Mouse (Mus musculus) lung, postnatal 0 days (tissue): ENCODE data around the gene Emc1. TPM values are rescaled to one million over a fixed set of nuclear protein-coding genes. Genes with fewer than 3 reads are reported as not detected.

Source experiments
- ATAC-seq: fragments of 200-750 bp; cut with Nextera tagmentation; 2 replicates; pipeline ENCODE4 v1.8.0; 2017; ENCODE audit warnings: moderate library complexity
- DNase-seq: peaks from one replicate; pipeline ENCODE4 v3.0.0-alpha.2; 2016; ENCODE audit warnings: low spot score
- H3K27ac ChIP-seq: fragments of 300-500 bp; sonication (generic); 2 replicates; pipeline ENCODE4 v1.5.1; 2014; ENCODE audit warnings: antibody characterized with exemption, mild to moderate bottlenecking, low read length, mixed read lengths
- H3K27me3 ChIP-seq: fragments of 300-500 bp; sonication (generic); replicated peaks from 2 replicates; pipeline ENCODE4 v1.6.1; 2014; ENCODE audit warnings: low read length, mixed read lengths; ENCODE audit not compliant: insufficient read depth
- H3K36me3 ChIP-seq: fragments of 300-500 bp; sonication (generic); 2 replicates; pipeline ENCODE4 v1.6.1; 2014; ENCODE audit warnings: low read length, mixed read lengths; ENCODE audit not compliant: insufficient read depth
- H3K4me1 ChIP-seq: fragments of 300-500 bp; sonication (generic); 2 replicates; pipeline ENCODE4 v1.6.1; 2014; ENCODE audit warnings: antibody characterized with exemption, low read depth, low read length, mixed read lengths; ENCODE audit not compliant: insufficient read depth
- H3K4me2 ChIP-seq: fragments of 300-500 bp; sonication (generic); replicated peaks from 2 replicates; pipeline ENCODE4 v1.6.1; 2014; ENCODE audit warnings: low read depth, mild to moderate bottlenecking, low read length, moderate library complexity, mixed read lengths
- H3K4me3 ChIP-seq: fragments of 300-500 bp; sonication (generic); 2 replicates; pipeline ENCODE4 v1.5.1; 2014; ENCODE audit warnings: low read depth, low read length
- H3K9ac ChIP-seq: fragments of 300-500 bp; sonication (generic); replicated peaks from 2 replicates; pipeline ENCODE4 v1.6.1; 2014; ENCODE audit warnings: low read depth, mild to moderate bottlenecking
- H3K9me3 ChIP-seq: fragments of 300-500 bp; sonication (generic); 2 replicates; pipeline ENCODE4 v1.6.1; 2016; ENCODE audit warnings: low read length, mixed read lengths
- CTCF ChIP-seq: IDR thresholded peaks from 2 replicates; pipeline ENCODE4 v1.5.1; 2016; ENCODE audit warnings: antibody characterized with exemption, mild to moderate bottlenecking
- EP300 ChIP-seq: IDR thresholded peaks from 2 replicates; pipeline ENCODE4 v1.6.1; 2016; ENCODE audit warnings: antibody characterized with exemption, mild to moderate bottlenecking, control low read depth
- WGBS: fragments of 180-500 bp; shearing (Covaris S2); extraction: QIAGEN DNeasy Blood & Tissue Kit; methylation state at CpG from one replicate; pipeline ENCODE4 v1.1.7; 2014; 5-methylcytosine and 5-hydroxymethylcytosine counted together
- polyA plus RNA-seq: library from polyadenylated mRNA; unstranded; fragments of >200 nt; fragmentation: Nextera tagmentation; extraction: Ambion mirVana; gene quantifications from 2 replicates; pipeline ENCODE4 v1.2.1, GENCODE M21; 2015

Gene Emc1
- polyA plus RNA-seq, 1 experiment from 2014 or later, result 11.3 TPM

DNA sequence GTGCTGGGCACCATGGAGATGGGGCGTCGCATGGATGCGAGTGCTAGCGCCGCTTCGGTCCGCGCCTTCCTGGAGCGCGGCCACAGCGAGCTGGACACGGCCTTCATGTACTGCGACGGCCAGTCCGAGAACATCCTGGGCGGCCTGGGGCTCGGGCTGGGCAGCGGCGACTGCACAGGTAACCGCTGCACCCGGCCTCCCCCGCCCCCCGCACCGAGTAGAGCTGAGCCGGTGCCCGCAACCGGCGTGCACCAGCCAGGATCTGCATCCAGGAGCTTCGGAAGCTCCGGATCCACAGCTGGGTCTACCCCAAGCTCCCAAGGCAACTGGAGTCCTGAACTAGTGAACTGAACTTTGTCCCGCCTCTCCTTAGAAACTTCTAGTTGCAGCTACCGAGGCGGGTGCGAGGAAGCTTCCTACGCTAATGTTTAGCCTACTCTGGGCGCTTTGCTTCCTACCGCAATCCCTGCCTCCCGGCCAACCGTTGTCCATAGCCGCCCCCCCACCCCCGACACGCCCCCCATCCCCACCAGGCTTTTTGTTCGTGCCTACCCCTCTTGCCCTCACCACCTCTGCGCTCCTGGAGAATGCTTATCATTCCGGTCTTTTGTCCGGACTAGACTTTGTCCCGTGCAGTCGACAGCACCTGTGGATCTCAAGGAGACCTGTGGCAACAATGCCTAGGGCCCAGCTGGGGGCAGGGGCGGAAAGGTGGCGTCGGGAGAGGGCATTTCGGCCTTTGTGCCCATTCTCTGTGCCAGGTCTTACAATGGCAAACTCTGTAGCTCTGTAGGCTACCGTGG is 41.3 kb upstream of the Emc1 start:
- DNase-seq (no peak), ATAC-seq (peak; percentile 74; the same call in 1 of the 2 replicates)
- TF ChIP-seq EP300 (no peak), CTCF (no peak)
- Histone ChIP-seq H3K27me3 (no peaks in the 10 kb centered on the region), H3K36me3 (0 out of 2 replicates have a peak, but pooled peaks cover 6% of the 10 kb centered on the region), H3K4me1 (peaks cover 7% of the 10 kb centered on the region; the same call in 1 of the 2 replicates), H3K27ac (peak overlapping the region; percentile 69), H3K4me3 (peak overlapping the region; percentile 81), H3K9ac (peak overlapping the region; percentile 75), H3K9me3 (no peaks in the 10 kb centered on the region), H3K4me2 (peak overlapping the region; percentile 94)
- 1% methylated on average over 49 of the region's 53 CpGs for whole genome bisulfite sequencing

- no peak overlapping the region for H3K27ac ChIP-seq
- no peak for ATAC-seq
- WGBS, result 18% methylated on average over 14 of the region's 14 CpGs
These were observed 40.7 kb upstream of the Emc1 start for GRCm38 (mm10) chr4:139311707-139312106.

GRCm38 (mm10) chr4:139312632-139313031 is 39.8 kb upstream of the Emc1 start:
- no peak overlapping the region for H3K4me3 ChIP-seq
- no peak overlapping the region for H3K9ac ChIP-seq
- peak; percentile 52 for DNase-seq
- H3K36me3 ChIP-seq, result 0 out of 2 replicates have a peak, but pooled peaks cover 6% of the 10 kb centered on the region
- peaks cover 7% of the 10 kb centered on the region; the same call in 1 of the 2 replicates for H3K4me1 ChIP-seq
- no peak for ATAC-seq
- H3K4me2 ChIP-seq, result no peak overlapping the region
- 56% methylated on average over 4 of the region's 4 CpGs for WGBS
- H3K9me3 ChIP-seq, result no peaks in the 10 kb centered on the region
- no peaks in the 10 kb centered on the region for H3K27me3 ChIP-seq
- peak; percentile 63 for TF ChIP-seq CTCF
- no peak for TF ChIP-seq EP300
- no peak overlapping the region for H3K27ac ChIP-seq

More at GRCm38 (mm10) chr4:139311707-139312106, 40.7 kb upstream of the Emc1 start:
- Histone ChIP-seq H3K9me3 (no peaks in the 10 kb centered on the region), H3K4me1 (peaks cover 7% of the 10 kb centered on the region; the same call in 1 of the 2 replicates), H3K36me3 (0 out of 2 replicates have a peak, but pooled peaks cover 6% of the 10 kb centered on the region), H3K9ac (0 out of 2 replicates have a peak overlapping the region, but pooled peaks have one; percentile 8), H3K27me3 (no peaks in the 10 kb centered on the region), H3K4me2 (peak overlapping the region; percentile 94), H3K4me3 (peak overlapping the region; percentile 81)
- DNase-seq, result no peak
- TF ChIP-seq CTCF, result no peak

GRCm38 (mm10) chr4:139318449-139318848 is 33.9 kb upstream of the Emc1 start:
- Histone ChIP-seq H3K4me2 (no peak overlapping the region), H3K27me3 (no peaks in the 10 kb centered on the region), H3K9me3 (no peaks in the 10 kb centered on the region), H3K4me3 (no peak overlapping the region), H3K27ac (no peak overlapping the region), H3K4me1 (no peaks in the 10 kb centered on the region), H3K36me3 (0 out of 2 replicates have a peak, but pooled peaks cover 6% of the 10 kb centered on the region), H3K9ac (no peak overlapping the region)
- TF ChIP-seq CTCF (no peak), EP300 (no peak)
- WGBS, result 91% methylated on average over 11 of the region's 11 CpGs
- no peak for DNase-seq
- no peak for ATAC-seq

- no peak overlapping the region for H3K4me3 ChIP-seq
- no peak for TF ChIP-seq CTCF
- TF ChIP-seq EP300, result no peak
- no peak overlapping the region for H3K9ac ChIP-seq
- DNase-seq, result no peak
- H3K27me3 ChIP-seq, result no peaks in the 10 kb centered on the region
- H3K4me1 ChIP-seq, result no peaks in the 10 kb centered on the region
- H3K4me2 ChIP-seq, result no peak overlapping the region
- H3K27ac ChIP-seq, result no peak overlapping the region
- WGBS, result 87% methylated on average over 4 of the region's 4 CpGs
- H3K36me3 ChIP-seq, result 0 out of 2 replicates have a peak, but pooled peaks cover 6% of the 10 kb centered on the region
- no peaks in the 10 kb centered on the region for H3K9me3 ChIP-seq
- ATAC-seq, result no peak
These were observed 32.6 kb upstream of the Emc1 start for GRCm38 (mm10) chr4:139319740-139320139.

GRCm38 (mm10) chr4:139330605-139331004 is 21.8 kb upstream of the Emc1 start:
- no peaks in the 10 kb centered on the region for H3K9me3 ChIP-seq

More at GRCm38 (mm10) chr4:139330605-139331004, 21.8 kb upstream of the Emc1 start:
- Histone ChIP-seq H3K36me3 (no peaks in the 10 kb centered on the region), H3K9ac (no peak overlapping the region), H3K27ac (no peak overlapping the region), H3K27me3 (no peaks in the 10 kb centered on the region), H3K4me2 (peak overlapping the region; percentile 35), H3K4me3 (peak overlapping the region; percentile 8; the same call in 1 of the 2 replicates), H3K4me1 (no peaks in the 10 kb centered on the region)
- 6% methylated on average over 10 of the region's 10 CpGs for WGBS
- ATAC-seq (peak; percentile 95), DNase-seq (peak; percentile 92)
- TF ChIP-seq EP300 (no peak), CTCF (peak; percentile 82)
